Mouse (Mus musculus) stomach, embryonic 16.5 days (tissue): Measurements from ENCODE around the gene Eddm3b. TPM values are rescaled to one million over a fixed set of nuclear protein-coding genes. Genes with fewer than 3 reads are reported as not detected.
"Not testable (repeated sequence)": the region's sequence is repeated elsewhere in the genome, so short reads cannot be mapped to it uniquely, and the experiment has no call there.

Experiments used
- ATAC-seq: fragments of 200-750 bp; cut with Nextera tagmentation; 2 replicates; pipeline ENCODE4 v1.8.0; 2017; ENCODE audit warnings: moderate number of reproducible peaks, moderate TSS enrichment; ENCODE audit not compliant: insufficient read depth, low FRiP score
- H3K27ac ChIP-seq: fragments of 300-500 bp; sonication (generic); 2 replicates; pipeline ENCODE4 v1.5.1; 2014; ENCODE audit warnings: low read length
- H3K27me3 ChIP-seq: fragments of 300-500 bp; sonication (generic); 2 replicates; pipeline ENCODE4 v1.6.1; 2014; ENCODE audit warnings: low read length, control low read depth, mixed read lengths; ENCODE audit not compliant: control insufficient read depth, insufficient read depth
- H3K36me3 ChIP-seq: fragments of 300-500 bp; sonication (generic); 2 replicates; pipeline ENCODE4 v1.6.1; 2014; ENCODE audit warnings: low read length; ENCODE audit not compliant: control insufficient read depth, insufficient read depth
- H3K4me1 ChIP-seq: fragments of 300-500 bp; sonication (generic); 2 replicates; pipeline ENCODE4 v1.6.1; 2014; ENCODE audit warnings: low read length, control low read depth, mixed read lengths; ENCODE audit not compliant: control insufficient read depth, insufficient read depth
- H3K4me2 ChIP-seq: fragments of 300-500 bp; sonication (generic); 2 replicates; pipeline ENCODE4 v1.6.1; 2014; ENCODE audit warnings: low read depth, low read length, mixed read lengths
- H3K4me3 ChIP-seq: fragments of 300-500 bp; sonication (generic); replicated peaks from 2 replicates; pipeline ENCODE4 v1.5.1; 2014; ENCODE audit warnings: mild to moderate bottlenecking, low read length
- H3K9ac ChIP-seq: fragments of 300-500 bp; sonication (generic); 2 replicates; pipeline ENCODE4 v1.6.1; 2014; ENCODE audit warnings: low read length
- H3K9me3 ChIP-seq: fragments of 300-500 bp; sonication (generic); replicated peaks from 2 replicates; pipeline ENCODE4 v1.6.1; 2016; ENCODE audit warnings: low read length, control low read depth; ENCODE audit not compliant: control insufficient read depth
- WGBS: fragments of 180-500 bp; shearing (Covaris S2); extraction: QIAGEN DNeasy Blood & Tissue Kit; methylation state at CpG from one replicate; pipeline ENCODE4 v1.1.7; 2014; 5-methylcytosine and 5-hydroxymethylcytosine counted together
- polyA plus RNA-seq: library from polyadenylated mRNA; unstranded; fragments of >200 nt; fragmentation: Nextera tagmentation; extraction: Ambion mirVana; gene quantifications from 2 replicates; pipeline ENCODE4 v1.2.1, GENCODE M21; 2015

The Eddm3b gene
- polyA plus RNA-seq, 1 experiment from 2014 or later: not detected

DNA sequence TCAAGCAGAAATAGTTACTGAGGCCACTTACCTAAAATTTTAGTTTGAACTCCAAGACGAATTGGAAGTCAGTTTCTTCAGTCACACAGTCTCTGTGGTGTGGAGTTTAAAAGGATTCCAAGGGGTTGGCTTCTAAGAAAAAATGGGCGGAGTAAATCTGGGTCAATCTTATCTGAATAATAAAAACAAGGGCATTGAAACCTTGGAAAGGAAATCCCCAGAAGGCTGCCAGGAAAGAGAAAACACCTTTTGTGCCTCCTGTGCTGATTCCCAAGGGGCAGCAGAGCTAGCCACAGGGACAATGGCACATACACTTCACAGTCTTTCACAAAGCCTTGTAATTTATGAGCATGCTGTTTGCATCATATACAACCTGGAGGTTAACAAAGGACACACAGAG, 32.5 kb downstream of the Eddm3b start, which contains the start of gene Rnase1:
Rnase1 (minus strand) TSS at position 101 of the 400 bp plus-strand sequence.
- 63% methylated on average over 2 of the region's 2 CpGs for WGBS
- H3K4me3 ChIP-seq: no peak within 1 kb of the TSS
- H3K27me3 ChIP-seq: no peaks in the 10 kb centered on the region
- no peaks in the 10 kb centered on the region for H3K4me1 ChIP-seq
- H3K9me3 ChIP-seq: no peaks in the 10 kb centered on the region
- H3K27ac ChIP-seq: peak within 1 kb of the TSS; percentile 56
- 0 out of 2 replicates have a peak within 1 kb of the TSS, but pooled peaks have one; percentile 12 for H3K9ac ChIP-seq
- ATAC-seq: no peak
- no peaks in the 10 kb centered on the region for H3K36me3 ChIP-seq
- H3K4me2 ChIP-seq: no peak within 1 kb of the TSS

DNA sequence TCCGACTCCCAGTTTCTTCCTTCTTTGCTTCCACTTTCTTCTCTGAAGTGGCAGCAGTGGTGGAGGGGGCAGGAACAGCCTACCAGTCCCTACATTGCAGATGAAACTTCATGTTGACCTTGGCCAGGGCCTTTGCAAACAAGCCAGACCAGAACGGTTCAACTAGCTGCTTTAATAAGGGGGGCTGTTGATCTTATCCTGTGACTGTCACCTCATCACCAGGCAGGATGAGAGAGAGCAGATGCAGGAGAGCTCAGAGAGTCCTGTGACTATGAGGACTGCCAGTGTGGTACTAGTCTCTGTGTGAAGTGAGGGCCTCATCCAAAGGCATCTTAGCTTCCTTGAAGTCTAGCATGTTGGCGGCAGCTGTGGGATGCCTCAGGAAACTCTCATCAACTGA, 33.8 kb downstream of the Eddm3b start:
- Histone ChIP-seq H3K4me2 (no peak overlapping the region), H3K27me3 (no peaks in the 10 kb centered on the region), H3K27ac (peak overlapping the region; percentile 59), H3K4me3 (no peak overlapping the region), H3K9me3 (no peaks in the 10 kb centered on the region), H3K9ac (no peak overlapping the region), H3K36me3 (no peaks in the 10 kb centered on the region), H3K4me1 (no peaks in the 10 kb centered on the region)
- no peak for ATAC-seq
- 62% methylated on average over 3 of the region's 3 CpGs for WGBS

DNA sequence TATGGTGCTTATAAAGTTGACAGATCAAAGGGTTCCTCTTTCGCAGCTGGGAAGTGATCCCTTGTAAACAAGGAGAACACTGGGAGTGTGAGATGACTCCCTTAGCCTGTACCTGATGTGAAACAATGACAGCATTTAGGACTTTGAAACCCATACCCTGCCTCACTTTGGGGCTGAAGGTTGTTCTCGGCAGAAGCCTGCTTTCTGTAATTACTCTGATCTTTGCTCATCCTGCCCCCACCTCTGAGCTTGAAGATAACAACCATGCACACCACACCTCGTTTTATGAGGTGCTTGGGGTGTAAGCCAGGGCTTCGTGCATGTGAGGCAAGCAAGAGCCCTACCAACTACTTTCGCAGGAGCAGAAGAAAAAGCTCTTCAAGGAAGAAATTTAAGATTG, 34.9 kb downstream of the Eddm3b start:
- Histone ChIP-seq H3K4me3 (no peak overlapping the region), H3K9me3 (no peaks in the 10 kb centered on the region), H3K9ac (no peak overlapping the region), H3K27ac (no peak overlapping the region), H3K36me3 (no peaks in the 10 kb centered on the region), H3K4me1 (no peaks in the 10 kb centered on the region), H3K27me3 (no peaks in the 10 kb centered on the region), H3K4me2 (no peak overlapping the region)
- no peak for ATAC-seq
- WGBS: 48% methylated on average over 5 of the region's 5 CpGs

DNA sequence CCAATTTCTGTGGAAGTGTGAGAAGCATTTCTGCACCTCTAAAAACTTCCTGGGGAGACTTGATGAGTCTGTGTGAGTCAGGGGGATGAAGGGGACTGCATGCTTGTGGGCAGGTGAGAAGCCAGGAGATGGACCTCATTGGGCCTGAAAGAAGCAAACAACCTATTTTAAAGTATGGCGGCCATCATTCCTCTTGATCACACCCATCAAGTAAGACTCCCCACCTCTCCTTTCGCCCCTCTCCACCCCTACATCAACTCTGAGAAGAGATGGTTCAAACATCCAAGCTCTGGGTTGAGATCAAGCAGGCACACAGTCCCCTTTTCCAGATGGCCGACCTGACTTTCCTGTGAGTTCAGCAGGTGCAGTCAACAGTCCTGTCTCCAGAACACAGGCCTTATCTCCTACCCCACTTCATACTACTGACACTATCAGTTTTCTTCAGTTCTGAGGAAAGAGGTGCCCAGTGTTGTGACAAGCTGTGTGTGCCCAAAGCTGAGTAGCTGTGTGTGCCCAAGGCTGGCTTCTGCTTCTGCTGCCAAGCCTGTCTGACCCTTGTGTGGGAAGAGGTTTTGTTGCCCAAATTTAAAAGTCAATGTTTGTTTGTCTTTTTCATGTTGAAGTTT, 36.1 kb downstream of the Eddm3b start:
- Histone ChIP-seq H3K36me3 (no peaks in the 10 kb centered on the region), H3K9ac (no peak overlapping the region), H3K4me1 (no peaks in the 10 kb centered on the region), H3K9me3 (no peaks in the 10 kb centered on the region), H3K4me3 (no peak overlapping the region), H3K27me3 (no peaks in the 10 kb centered on the region), H3K4me2 (no peak overlapping the region), H3K27ac (no peak overlapping the region)
- 88% methylated on average over 3 of the region's 3 CpGs for WGBS
- ATAC-seq: 0 out of 2 replicates have a peak, but pooled peaks have one; percentile 37

DNA sequence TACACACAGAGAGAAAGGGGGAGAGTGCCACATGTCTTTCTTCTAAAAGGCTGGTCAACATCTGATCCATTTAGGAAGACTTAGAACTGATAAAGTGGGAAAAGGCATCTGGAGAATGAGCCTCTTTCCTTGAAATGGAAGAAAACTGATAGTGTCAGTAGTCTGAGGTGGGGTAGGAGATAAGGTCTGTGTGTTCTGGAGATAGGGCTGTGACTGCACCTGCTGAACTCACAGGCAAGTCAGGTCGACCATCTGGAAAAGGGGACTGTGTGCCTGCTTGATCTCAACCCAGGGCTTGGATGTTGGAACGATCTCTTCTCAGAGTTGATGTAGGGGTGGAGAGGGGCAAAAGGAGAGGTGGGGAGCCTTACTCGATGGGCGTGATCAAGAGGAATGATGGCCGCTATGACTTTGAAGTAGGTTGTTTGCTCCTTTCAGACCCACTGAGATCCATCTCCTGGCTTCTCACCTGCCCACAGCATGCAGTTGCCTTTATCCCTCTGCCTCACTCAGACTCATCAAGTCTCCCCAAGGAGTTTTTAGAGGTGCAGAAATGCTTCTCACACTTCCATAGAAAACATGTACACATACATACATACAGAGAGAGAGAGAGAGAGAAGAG, 38.1 kb downstream of the Eddm3b start:
- Histone ChIP-seq H3K36me3 (no peaks in the 10 kb centered on the region), H3K27me3 (no peaks in the 10 kb centered on the region), H3K9me3 (no peaks in the 10 kb centered on the region), H3K27ac (no peak overlapping the region), H3K9ac (no peak overlapping the region), H3K4me3 (no peak overlapping the region), H3K4me2 (no peak overlapping the region), H3K4me1 (no peaks in the 10 kb centered on the region)
- 38% methylated on average over 5 of the region's 5 CpGs for WGBS
- ATAC-seq: 0 out of 2 replicates have a peak, but pooled peaks have one; percentile 33

DNA sequence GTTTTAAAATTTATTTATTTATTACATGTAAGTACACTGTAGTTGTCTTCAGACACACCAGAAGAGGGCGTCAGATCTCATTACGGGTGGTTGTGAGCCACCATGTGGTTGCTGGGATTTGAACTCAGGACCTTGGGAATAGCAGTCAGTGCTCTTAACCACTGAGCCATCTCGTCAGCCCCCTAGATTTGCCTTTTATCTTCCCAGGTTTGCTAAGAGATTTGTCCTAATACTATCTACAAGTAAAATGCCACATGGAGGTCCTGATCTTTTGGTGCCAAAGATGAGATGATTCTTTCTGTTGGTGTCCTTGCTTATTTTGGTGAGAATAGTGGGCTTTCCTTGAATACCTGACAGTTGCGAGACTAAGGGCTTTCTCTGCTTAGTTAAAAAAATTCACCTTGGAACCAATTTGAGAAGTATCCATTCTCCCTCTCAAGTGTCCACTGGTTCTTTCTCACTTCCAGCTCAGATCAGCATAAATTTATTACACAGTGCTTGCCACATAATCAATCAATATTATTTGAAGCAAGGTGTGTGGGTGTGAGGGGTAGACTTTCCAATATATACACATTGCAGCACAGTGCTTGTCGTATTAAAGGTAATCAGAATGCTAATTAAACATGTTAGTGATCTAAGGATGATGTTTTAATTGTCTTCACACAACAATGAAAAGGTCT, 42.0 kb downstream of the Eddm3b start:
- 80% methylated on average over 5 of the region's 5 CpGs for WGBS
- Histone ChIP-seq H3K27me3 (no peaks in the 10 kb centered on the region), H3K36me3 (no peaks in the 10 kb centered on the region), H3K9ac (no peak overlapping the region), H3K27ac (no peak overlapping the region), H3K9me3 (no peaks in the 10 kb centered on the region), H3K4me1 (no peaks in the 10 kb centered on the region), H3K4me2 (no peak overlapping the region), H3K4me3 (no peak overlapping the region)
- ATAC-seq: no peak

DNA sequence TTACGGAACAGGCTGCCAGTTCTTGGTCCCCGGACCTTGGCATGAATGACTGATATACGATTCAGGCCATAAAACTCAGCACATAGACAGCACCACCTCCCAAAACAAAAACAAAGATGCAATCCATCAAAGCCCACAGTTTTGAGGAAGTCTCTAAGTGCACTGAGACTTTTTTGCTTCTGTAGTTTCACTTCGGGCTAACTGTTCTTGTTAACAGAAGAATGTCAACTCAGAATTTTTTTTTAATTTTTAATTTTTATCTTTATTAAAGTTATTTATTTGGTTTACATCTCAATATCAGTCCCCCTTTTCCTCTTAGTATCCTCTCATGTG, 42.5 kb downstream of the Eddm3b start:
- no peaks in the 10 kb centered on the region for H3K36me3 ChIP-seq
- H3K4me3 ChIP-seq: no peak overlapping the region
- no peaks in the 10 kb centered on the region for H3K4me1 ChIP-seq
- 42% methylated on average over 4 of the region's 4 CpGs for WGBS
- no peaks in the 10 kb centered on the region for H3K9me3 ChIP-seq
- H3K4me2 ChIP-seq: no peak overlapping the region
- H3K9ac ChIP-seq: no peak overlapping the region
- no peak for ATAC-seq
- no peaks in the 10 kb centered on the region for H3K27me3 ChIP-seq
- no peak overlapping the region for H3K27ac ChIP-seq

DNA sequence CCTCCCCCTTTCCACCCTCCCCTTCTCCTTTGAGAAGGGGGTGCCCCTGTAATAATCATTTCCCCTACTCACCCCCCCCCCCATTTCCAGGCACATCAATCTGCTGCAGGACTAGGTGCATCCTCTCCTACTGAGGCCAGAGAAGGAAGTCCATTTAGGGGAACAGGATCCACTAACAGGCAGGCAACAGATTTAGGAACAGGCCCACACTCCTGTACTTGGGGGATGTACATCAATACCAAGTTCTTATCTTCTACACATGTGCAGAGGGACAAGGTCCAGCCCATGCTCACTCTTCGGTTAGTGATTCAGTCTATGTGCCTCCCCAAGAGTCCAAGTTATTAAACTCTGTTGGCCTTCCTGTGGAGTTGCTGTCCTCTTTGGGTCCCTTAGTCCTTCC, 42.8 kb downstream of the Eddm3b start:
- Histone ChIP-seq H3K4me3 (no peak overlapping the region), H3K9ac (no peak overlapping the region), H3K27ac (no peak overlapping the region), H3K36me3 (no peaks in the 10 kb centered on the region), H3K9me3 (no peaks in the 10 kb centered on the region), H3K4me1 (no peaks in the 10 kb centered on the region), H3K4me2 (no peak overlapping the region), H3K27me3 (no peaks in the 10 kb centered on the region)
- ATAC-seq: no peak
- 96% methylated on average over 1 of the region's 1 CpGs for WGBS

DNA sequence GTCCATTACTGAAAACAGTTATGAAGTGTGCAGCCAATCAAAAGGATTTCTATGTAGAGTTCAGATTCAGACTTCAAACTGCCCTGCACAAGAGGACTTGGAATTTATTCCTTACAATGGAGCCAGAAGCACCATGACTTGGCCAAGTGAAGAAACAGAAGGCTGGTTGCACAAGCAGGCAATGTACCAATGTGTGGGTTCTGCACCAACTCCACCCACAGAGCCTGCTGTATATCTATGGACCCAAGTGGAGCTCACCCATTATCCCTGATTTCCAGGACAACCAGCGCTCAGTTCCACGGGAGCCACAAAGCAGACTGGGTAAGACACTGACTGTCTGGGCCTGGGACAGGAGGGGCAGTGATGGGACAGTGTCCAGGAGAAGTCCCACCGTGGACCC, 47.8 kb downstream of the Eddm3b start, which contains the start of gene Rnase2b:
Rnase2b (plus strand) TSS at position 285 of the 400 bp plus-strand sequence.
- not testable (repeated sequence) for H3K27ac ChIP-seq, H3K4me1 ChIP-seq, H3K9me3 ChIP-seq, H3K4me3 ChIP-seq, H3K9ac ChIP-seq, H3K36me3 ChIP-seq, ATAC-seq, H3K27me3 ChIP-seq, H3K4me2 ChIP-seq
- WGBS: 92% methylated on average over 3 of the region's 3 CpGs
